Mouse (Mus musculus): ENCODE results near the gene Gm3594. TPM values are rescaled to one million over a fixed set of nuclear protein-coding genes. Genes with fewer than 3 reads are reported as not detected.
"Not testable (repeated sequence)": the region's sequence is repeated elsewhere in the genome, so short reads cannot be mapped to it uniquely, and the experiment has no call there.

Gm3594 gene
- not detected in 2 replicates for polyA plus RNA-seq (2015; fragmentation: Nextera tagmentation; extraction: Ambion mirVana)

DNA sequence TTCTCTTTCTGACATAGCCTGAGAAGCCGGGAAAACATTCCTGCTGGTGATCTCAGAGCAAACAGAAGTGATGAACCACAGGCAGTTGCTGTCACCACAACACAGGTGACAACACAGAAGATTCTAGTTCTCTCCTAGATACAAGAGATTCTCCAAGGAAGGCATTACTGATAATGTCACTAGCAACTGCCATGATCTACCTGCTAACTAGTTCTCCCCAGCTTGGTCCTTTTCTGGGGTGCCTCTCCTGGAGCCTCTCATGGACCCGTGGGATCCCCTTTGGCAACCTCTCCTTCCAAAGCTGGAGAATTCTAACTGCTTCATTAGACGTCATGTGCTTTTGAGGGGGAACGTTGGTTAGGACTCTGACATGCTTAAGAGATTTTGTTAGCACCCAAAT lies at the start of gene Gm3594:
TSS of gene Gm3594 (minus strand) at position 101 of the 400 bp plus-strand sequence.
- no CpG with 5 or more reads among the region's 4 CpGs for WGBS
- not testable (repeated sequence) for H3K27me3 ChIP-seq (replicated peaks); ATAC-seq (replicated peaks)

DNA sequence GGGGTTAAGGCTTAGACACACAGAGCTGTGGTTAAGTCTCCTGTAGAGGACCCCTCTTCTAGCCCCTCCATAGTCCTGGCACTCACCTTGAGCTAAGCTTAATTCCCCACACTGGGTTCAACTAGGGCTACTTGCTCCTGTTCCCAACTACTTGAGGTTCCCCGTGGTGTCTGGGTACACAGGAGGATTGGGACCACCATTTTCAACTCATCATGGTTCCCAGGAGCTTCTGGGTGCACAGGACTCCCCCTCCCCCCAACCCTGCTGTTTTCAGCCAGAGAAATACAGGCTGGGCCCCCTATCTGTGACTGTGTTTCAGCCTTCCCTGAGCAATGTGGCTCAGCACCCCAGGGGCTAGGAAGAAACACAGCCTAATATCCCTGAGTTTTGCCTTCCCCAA lies 41.9 kb upstream of the Gm3594 start:
- not testable (repeated sequence) for H3K9me3 ChIP-seq; H3K27me3 ChIP-seq (replicated peaks); H3K36me3 ChIP-seq (replicated peaks); H3K9ac ChIP-seq; H3K4me2 ChIP-seq; H3K27ac ChIP-seq; H3K4me1 ChIP-seq; ATAC-seq (replicated peaks); H3K4me3 ChIP-seq
- 58% methylated on average over 1 of the region's 1 CpGs for WGBS

More for the DNA sequence above, at the start of gene Gm3594:
- H3K27ac ChIP-seq; H3K4me1 ChIP-seq; H3K9ac ChIP-seq; H3K4me3 ChIP-seq; H3K4me2 ChIP-seq; H3K36me3 ChIP-seq (replicated peaks); H3K9me3 ChIP-seq: not testable (repeated sequence)

DNA sequence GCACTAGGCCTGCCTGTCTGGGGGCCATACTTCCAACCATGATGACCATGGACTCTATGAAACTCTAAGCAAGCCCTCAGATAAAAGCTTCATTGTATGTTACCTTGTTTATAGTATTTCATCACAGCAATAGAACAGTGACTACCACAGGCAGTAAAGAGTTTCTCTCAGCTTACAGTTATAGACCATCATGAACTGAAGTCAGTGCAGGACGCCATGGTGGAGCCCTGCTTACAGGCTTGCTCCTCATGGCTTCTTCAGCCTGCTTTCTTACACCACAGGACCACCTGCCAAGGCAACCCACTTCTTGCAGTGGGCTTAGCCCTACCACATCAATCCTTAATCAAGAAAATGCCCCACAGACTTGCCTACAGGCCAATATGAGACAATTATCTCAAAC lies 41.1 kb upstream of the Gm3594 start:
- not testable (repeated sequence) for H3K4me2 ChIP-seq; H3K27me3 ChIP-seq (replicated peaks); H3K4me3 ChIP-seq; H3K36me3 ChIP-seq (replicated peaks); H3K9ac ChIP-seq; H3K27ac ChIP-seq; H3K9me3 ChIP-seq; H3K4me1 ChIP-seq; ATAC-seq (replicated peaks)
- 90% methylated on average over 1 of the region's 1 CpGs for WGBS

DNA sequence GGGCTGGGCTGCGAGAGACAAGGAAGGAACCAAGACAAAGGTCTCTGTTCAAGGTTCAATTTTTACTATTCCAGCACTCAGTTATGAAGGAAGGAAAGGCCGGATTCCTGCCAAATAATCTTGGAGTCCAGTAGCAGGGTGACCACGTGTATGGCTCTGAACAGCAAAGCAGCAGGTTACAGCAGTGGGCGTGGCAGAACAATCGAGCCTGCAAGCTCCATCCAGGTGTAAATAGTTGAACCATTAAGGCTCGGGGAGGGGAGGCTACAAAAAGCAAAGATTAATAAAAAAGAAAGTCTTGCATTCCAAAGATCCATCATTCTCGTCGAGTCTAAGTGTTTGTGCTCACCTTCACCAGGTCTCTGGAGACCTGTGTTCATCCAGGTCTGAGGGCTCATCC lies 37.7 kb upstream of the Gm3594 start:
- not testable (repeated sequence) for H3K9ac ChIP-seq; H3K27me3 ChIP-seq (replicated peaks); H3K27ac ChIP-seq; H3K4me3 ChIP-seq; H3K4me2 ChIP-seq; H3K4me1 ChIP-seq; H3K36me3 ChIP-seq (replicated peaks); ATAC-seq (replicated peaks); H3K9me3 ChIP-seq
- WGBS = 84% methylated on average over 7 of the region's 8 CpGs

DNA sequence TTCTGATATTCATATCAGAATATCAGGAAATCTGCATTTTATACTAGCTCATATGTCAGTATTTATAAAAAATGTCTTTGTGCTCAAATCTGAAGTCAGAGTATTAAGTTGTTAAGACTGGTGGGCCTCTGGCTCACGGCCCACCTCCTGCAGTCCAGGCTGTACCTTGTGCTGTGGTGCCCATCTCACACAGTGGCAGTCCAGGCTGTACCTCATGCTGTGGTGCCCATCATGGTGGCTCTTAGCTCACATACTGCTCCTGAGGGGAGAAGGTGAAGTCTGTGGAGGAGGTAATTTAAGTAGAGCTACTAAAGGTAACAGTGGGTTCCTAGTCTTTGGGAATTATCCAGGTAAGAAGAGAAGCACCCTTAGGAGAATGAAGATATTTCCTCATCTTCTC lies 27.4 kb upstream of the Gm3594 start:
- 75% methylated on average over 1 of the region's 1 CpGs for WGBS
- H3K4me3 ChIP-seq = not testable (repeated sequence)

DNA sequence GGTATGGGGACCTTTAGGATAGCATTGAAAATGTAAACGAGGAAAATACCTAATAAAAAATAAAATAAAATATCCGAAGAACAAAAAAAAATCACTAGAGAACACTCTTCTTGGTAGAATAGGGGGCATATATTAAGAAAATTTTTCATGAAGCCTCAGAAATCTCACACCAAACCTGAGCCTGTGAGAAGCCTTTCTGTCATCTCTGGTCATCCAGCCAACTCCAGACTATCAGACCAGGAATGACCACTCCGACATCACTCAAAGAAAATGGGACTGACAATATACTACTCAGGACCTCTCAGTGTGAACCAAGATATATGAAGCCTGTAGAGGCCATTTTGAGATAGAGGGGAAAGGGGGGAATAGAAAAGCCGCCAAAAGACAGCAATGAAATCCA lies 3.6 kb downstream of the Gm3594 start:
- H3K9ac ChIP-seq; H3K4me3 ChIP-seq; H3K9me3 ChIP-seq; H3K36me3 ChIP-seq (replicated peaks); H3K27ac ChIP-seq; H3K4me1 ChIP-seq; H3K4me2 ChIP-seq; ATAC-seq (replicated peaks); H3K27me3 ChIP-seq (replicated peaks): not testable (repeated sequence)
- WGBS = 100% methylated on average over 1 of the region's 4 CpGs

More for the DNA sequence above, 27.4 kb upstream of the Gm3594 start:
- H3K9me3 ChIP-seq; ATAC-seq (replicated peaks); H3K4me2 ChIP-seq; H3K27me3 ChIP-seq (replicated peaks); H3K27ac ChIP-seq; H3K36me3 ChIP-seq (replicated peaks); H3K4me1 ChIP-seq; H3K9ac ChIP-seq: not testable (repeated sequence)

DNA sequence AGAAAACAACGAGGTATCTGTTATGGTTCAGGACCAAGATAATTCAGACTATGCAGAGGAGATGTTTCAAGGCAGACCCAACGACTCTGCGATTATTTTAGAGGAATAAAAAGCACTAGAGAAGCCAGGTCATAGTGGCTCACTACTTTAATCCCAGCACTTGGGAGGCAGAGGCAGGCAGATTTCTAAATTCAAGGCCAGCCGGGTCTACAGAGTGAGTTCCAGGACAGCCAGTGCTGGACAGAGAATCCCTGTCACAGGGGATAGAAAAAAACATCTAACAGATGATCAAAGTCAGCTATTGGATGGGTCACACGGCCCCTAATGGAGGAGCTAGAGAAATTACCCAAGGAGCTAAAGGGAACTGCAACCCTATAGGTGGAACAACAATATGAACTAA lies 4.2 kb downstream of the Gm3594 start:
- not testable (repeated sequence) for H3K4me2 ChIP-seq; H3K27ac ChIP-seq; ATAC-seq (replicated peaks); H3K36me3 ChIP-seq (replicated peaks); H3K4me1 ChIP-seq; H3K9me3 ChIP-seq; H3K4me3 ChIP-seq; H3K9ac ChIP-seq; H3K27me3 ChIP-seq (replicated peaks)
- WGBS = 74% methylated on average over 2 of the region's 5 CpGs

DNA sequence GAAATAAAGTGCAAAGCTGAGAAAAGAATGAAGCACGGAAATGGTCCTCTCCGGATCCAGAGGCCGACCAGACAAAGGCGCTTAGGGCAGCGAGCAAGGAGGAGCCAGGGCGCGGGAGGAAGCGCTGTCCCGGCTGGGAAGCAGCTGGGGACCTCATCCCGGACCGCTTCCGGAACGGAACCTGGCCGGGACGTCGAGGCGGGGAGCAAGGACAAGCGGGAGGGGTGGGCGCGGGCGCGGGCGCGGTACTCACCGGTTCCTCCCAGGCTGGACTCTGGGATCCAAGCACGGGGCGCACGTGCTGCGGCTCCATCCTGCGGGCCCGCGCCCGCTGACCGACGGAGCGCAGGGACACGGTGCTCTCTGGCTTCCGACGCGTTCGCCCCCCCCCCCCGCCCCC lies 17.6 kb downstream of the Gm3594 start:
- Histone ChIP-seq H3K4me3 (peak overlapping the region; percentile 42), H3K4me2 (peak overlapping the region; percentile 55)
- H3K36me3 ChIP-seq (replicated peaks); H3K4me1 ChIP-seq; ATAC-seq (replicated peaks); H3K27me3 ChIP-seq (replicated peaks); H3K27ac ChIP-seq; H3K9ac ChIP-seq; H3K9me3 ChIP-seq: not testable (repeated sequence)
- 8% methylated on average over 24 of the region's 42 CpGs for WGBS

DNA sequence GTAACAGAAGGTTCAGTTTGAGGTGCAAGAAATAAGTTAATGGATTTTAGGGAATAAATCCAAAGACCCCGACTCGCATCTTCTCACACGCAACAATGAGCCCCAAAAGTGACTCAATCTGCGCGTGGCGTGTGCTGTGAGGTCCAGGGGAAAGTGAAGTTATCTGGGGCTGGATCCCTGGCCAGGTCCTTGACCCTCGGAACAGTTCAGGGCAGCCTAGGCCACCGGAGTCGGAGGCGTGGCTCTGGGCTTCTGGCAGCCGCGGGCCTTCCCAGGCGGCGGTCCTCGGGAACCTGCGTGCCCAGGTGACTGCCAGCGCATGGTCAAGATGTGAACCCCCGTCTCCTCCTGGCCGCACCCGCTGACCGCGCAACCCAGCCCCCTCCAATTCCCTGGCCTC lies 18.1 kb downstream of the Gm3594 start:
- not testable (repeated sequence) for H3K27ac ChIP-seq; H3K9me3 ChIP-seq; H3K27me3 ChIP-seq (replicated peaks); H3K36me3 ChIP-seq (replicated peaks); ATAC-seq (replicated peaks); H3K4me1 ChIP-seq; H3K9ac ChIP-seq
- Histone ChIP-seq H3K4me2 (peak overlapping the region; percentile 55), H3K4me3 (peak overlapping the region; percentile 42)
- WGBS = 23% methylated on average over 22 of the region's 22 CpGs

DNA sequence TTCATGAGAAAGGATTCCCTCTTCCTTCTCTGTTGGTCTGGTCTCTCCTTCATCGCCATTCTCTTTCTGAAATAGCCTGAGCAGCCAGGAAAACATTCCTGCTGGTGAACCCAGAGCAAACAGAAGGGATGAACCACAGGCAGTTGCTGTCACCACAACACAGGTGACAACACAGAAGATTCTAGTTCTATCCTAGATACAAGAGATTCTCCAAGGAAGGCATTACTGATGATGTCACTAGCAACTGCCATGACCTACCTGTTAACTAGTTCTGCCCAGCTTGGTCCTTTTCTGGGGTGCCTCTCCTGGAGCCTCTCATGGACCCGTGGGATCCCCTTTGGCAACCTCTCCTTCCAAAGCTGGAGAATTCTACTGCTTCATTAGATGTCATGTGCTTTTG lies 32.0 kb downstream of the Gm3594 start, which contains the start of gene Gm3591:
TSS of gene Gm3591 (minus strand) at position 101 of the 400 bp plus-strand sequence.
- H3K4me3 ChIP-seq; H3K4me1 ChIP-seq; ATAC-seq (replicated peaks); H3K36me3 ChIP-seq (replicated peaks); H3K4me2 ChIP-seq; H3K27ac ChIP-seq; H3K9ac ChIP-seq; H3K27me3 ChIP-seq (replicated peaks); H3K9me3 ChIP-seq: not testable (repeated sequence)
- no CpG with 5 or more reads among the region's 2 CpGs for WGBS

DNA sequence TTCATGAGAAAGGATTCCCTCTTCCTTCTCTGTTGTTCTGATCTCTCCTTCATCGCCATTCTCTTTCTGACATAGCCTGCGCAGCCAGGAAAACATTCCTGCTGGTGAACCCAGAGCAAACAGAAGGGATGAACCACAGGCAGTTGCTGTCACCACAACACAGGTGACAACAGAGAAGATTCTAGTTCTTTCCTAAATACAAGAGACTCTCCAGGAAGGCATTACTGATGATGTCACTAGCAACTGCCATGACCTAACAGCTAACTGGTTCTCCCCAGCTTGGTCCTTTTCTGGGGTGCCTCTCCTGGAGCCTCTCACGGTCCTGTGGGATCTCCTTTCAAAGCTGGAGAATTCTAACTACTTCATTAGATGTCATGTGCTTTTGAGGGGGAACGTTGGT lies 54.2 kb downstream of the Gm3594 start, which contains the start of gene Gm16440:
TSS of gene Gm16440 (minus strand) at position 101 of the 400 bp plus-strand sequence.
- H3K4me3 ChIP-seq; ATAC-seq (replicated peaks); H3K27ac ChIP-seq; H3K27me3 ChIP-seq (replicated peaks); H3K36me3 ChIP-seq (replicated peaks); H3K9me3 ChIP-seq; H3K4me2 ChIP-seq; H3K4me1 ChIP-seq; H3K9ac ChIP-seq: not testable (repeated sequence)
- WGBS = 98% methylated on average over 2 of the region's 4 CpGs

Measured in midbrain, embryonic 15.5 days (tissue).